Mouse (Mus musculus) spleen, postnatal 4 days (tissue): ENCODE data around the gene Hand1.
A peak's percentile ranks its signal among the peaks of the same experiment; 100 is the strongest.

Source experiments
- DNase-seq, 2 experiments: peaks; one replicate each; pipeline ENCODE4 v3.0.0; 2022; ENCODE audit warnings: low spot score in 2 of 2

Hand1 gene

GRCm38 (mm10) chr11:57802511-57802870, 30.1 kb downstream of the Hand1 start:
- DNase-seq, result no peak

DNA sequence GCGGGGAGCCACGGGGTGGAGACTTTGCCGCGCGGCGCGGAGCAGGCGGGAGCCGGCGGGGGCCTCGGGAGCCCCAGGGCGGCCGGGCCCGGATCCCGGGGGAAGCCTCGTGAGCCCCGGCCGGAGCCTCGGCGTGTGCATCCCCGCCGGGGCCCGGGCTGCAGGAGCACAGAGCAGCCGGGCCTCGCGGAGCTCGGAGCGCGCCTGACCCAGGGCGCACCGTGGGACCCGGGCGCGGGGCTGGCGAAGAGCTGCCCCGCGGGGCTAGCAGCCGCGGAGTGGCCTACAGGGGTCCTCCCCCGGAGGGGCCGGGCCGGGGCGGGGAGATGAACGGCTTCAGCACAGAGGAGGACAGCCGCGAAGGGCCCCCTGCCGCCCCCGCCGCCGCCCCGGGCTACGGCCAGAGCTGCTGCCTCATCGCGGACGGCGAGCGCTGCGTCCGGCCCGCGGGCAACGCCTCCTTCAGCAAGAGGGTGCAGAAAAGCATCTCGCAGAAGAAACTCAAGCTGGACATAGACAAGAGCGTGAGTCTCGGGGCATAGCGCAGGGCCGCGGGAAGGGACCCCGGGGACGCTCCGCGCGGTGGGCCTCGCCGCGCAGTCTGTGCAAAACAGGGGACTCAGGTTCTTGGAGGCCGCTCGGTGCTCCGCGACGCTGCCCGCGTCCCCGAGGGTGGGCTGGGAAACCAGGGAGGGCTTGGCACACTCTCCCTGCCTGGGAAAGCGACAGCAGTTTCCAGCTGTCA, 30.7 kb downstream of the Hand1 start:
- peak; percentile 47 to 82 for DNase-seq

DNA sequence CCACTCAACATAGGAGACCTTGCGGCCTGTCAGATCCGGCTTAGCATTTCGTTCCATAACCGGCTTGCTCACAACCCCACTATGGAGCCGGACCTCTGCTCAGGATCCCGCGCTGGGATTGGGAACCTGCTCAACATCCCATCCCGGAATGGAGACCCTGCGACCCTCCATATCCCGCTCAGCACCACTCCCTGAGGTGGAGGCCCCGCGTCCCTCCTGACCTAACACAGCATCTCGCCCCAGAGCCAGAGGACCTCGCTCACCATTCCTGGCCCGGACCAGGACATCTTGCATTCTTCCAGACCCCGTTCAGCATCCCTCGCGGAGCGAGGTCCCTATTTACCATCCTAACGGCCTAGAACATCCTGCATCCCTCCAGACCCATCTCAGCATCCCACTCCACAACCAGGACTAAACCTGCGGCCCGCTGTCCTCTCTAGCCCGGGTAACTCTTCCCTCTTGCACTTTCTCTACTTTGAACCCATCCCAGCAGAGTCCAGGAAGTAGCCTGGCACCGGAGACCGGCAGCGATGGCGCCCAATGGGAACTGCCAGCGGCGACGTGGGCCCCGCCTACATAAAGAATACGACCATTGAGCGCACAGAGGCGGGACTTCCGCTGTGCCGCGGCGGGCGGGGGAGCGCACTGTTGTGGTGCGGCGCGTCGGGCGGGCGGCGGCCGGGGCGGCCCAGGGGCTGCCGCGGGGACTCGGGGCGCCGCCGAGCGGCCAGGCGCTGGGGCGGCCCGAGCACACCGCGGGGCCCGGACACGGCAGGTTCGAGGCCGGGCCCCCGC, 31.4 kb downstream of the Hand1 start, which contains the start of gene Sap30l:
Gene Sap30l (plus strand): TSS at position 667 of the 795 bp plus-strand sequence.
- peak; percentile 96 to 98 for DNase-seq

DNA sequence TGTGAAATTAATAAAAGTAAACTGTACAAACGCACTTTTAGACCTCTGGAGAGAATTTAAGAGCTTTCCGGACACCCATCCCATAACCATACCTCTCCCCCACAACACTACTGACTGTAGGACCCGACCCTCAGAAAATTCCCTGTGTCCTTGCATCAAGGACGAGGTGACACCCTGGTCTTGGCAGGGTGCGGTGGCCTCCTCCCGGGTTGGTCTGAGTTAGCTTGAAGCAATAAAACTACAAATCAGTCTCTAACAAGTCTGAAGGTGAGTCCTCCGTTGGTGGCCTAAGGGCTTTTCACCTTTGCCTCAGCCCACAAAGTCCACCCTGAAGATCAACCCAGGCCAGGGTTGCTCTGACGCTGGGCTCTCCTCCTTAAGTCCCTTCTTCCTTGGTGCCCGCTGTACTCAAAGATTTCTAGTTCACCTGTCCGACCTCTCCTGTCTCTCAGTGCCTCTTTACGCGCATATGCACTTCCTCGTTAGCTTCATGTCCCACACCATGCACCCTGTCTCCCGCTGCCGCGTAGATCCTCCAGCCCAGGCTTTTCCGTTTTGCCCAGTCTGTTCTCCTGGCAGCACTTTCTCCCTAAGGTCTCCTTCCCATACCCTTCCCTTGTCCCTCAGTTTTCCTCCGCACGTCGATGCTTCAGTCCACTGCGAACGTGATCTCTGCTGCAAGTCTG, 32.2 kb downstream of the Hand1 start:
- DNase-seq, result peak in 1 of 2 experiments; percentile 68

GRCm38 (mm10) chr11:57799456-57799855, 33.2 kb downstream of the Hand1 start:
- no peak for DNase-seq

DNA sequence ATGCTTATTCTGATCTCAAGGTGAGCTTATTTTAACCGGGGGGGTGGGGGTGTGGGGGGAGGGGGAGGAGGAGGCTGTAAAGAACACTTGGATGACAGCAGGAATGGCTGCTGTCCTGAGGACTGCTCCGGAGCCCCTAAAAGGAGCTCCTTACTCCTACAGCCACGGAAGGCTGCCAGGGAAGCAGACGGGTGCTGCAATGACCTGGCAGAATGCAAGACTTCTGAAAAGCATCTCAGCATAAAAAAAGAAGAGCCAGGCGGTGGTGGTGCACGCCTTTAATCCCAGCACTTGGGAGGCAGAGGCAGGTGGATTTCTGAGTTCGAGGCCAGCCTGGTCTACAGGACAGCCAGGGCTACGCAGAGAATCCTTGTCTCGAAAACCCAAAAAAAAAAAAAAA, 34.8 kb downstream of the Hand1 start:
- no peak for DNase-seq

DNA sequence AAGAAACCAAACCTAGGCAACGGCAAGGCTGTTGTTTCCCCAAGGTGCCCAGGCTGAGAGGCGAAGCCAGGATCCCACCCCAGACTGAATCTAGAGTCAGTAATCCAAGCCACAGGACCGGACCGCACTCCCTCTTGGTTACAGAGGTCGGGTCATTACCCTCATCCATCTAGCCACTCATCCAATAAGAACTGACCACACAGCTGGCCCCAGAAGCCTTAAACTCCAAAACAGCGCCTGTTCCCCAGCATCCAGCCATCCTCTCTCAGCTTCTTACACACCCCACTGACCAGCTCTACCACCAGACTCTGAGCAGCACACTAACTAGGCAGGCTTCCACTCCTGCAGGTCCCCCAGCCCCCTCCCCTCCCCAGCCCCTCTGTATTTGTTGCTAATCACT, 37.5 kb downstream of the Hand1 start:
- no peak for DNase-seq

- DNase-seq, result no peak
Measured at GRCm38 (mm10) chr11:57790866-57791535, 41.6 kb downstream of the Hand1 start.

DNA sequence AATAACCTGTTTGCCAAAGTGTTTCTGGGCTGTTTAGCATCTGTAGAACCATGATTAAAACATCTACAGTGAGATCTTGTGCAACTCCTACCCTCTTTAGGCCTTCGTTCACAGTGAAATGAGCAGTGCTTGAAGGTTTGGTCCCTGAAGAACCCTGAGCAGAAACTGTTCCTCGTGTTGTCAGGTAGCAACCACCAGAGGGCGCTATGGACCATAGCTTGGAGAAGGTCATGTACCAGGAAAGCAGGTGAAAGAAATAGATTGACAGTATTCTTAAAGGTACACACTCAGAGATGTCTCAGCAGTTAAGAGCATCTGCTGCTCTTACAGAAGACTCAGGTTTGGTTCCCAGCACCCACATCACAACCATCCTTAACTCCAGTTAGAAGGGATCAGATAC, 44.7 kb downstream of the Hand1 start:
- peak; percentile 61 to 89 for DNase-seq

DNA sequence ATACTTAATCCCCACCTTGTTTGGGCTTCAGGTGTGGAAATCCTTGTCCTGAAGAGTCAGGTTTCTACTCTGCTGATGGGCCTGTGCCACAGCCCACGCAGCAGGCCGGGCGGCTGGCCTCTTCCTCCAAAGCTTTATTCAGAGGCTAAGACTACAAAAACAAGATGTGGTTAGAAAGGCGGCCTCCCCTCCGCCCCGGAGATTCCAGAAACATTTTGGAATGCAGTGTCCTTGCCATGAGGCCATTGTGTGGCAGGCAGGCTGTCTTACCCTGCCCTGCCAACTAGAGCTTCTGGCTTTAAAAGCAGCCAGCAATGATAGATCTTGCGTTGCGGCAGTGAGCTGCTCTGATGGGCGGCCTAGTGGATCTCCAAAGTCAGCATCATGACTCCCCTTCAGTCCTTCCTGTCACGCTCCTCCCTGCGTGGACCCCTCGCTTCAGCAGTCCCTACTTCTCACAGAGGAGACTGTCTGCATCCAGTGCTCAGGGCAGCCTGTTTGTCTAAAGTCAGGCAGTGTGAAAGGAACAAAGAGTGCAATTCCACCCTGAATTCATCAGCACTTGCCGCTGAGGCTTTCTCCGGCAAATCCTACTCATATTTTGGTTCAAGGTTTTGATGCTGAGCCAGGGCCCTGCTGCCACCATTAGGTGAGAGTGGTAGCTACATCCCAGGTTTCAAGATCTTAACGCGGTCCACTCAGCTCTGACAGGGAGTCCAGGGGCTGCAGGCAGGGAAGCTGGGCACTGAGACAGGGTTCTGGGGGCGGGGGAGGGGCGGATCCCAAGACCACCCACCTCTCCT, 45.8 kb downstream of the Hand1 start:
- DNase-seq, result no peak

GRCm38 (mm10) chr11:57779824-57780223, 52.8 kb downstream of the Hand1 start:
- no peak for DNase-seq
